Mouse (Mus musculus) CH12.LX (cell line): ENCODE results near the gene Drc3.

ENCODE experiments used
- CTCF ChIP-seq, 2 experiments: IDR thresholded peaks in 1 of 2; conservative IDR thresholded peaks in 1 of 2; 2 replicates each; pipeline ENCODE4 v1.5.1; 2011 to 2012; ENCODE audit warnings: low read depth in 2 of 2, low read length in 2 of 2, improper control_type of control experiment in 1 of 2, inconsistent platforms in 1 of 2, mild to moderate bottlenecking in 1 of 2, moderate library complexity in 1 of 2
- EP300 ChIP-seq: IDR thresholded peaks from 2 replicates; pipeline ENCODE4 v1.6.1; 2011; ENCODE audit warnings: low read length, improper control_type of control experiment
- ETS1 ChIP-seq: conservative IDR thresholded peaks from 2 replicates; pipeline ENCODE4 v1.6.1; 2012; ENCODE audit warnings: low read depth, mild to moderate bottlenecking, inconsistent platforms, low read length, improper control_type of control experiment, moderate library complexity
- JUN ChIP-seq: IDR thresholded peaks from 2 replicates; pipeline ENCODE4 v1.6.1; 2011; ENCODE audit warnings: low read depth, mild to moderate bottlenecking, low read length, improper control_type of control experiment, moderate library complexity; ENCODE audit not compliant: insufficient read depth
- MAX ChIP-seq: IDR thresholded peaks from 2 replicates; pipeline ENCODE4 v1.6.1; 2011; ENCODE audit warnings: low read length, improper control_type of control experiment
- NRF1 ChIP-seq: IDR thresholded peaks from 2 replicates; pipeline ENCODE4 v1.6.1; 2014; ENCODE audit warnings: low read depth, mild to moderate bottlenecking, inconsistent platforms, low read length, improper control_type of control experiment, moderate library complexity
- POLR2A ChIP-seq: IDR thresholded peaks from 2 replicates; pipeline ENCODE4 v1.6.1; 2011; ENCODE audit warnings: low read depth, mild to moderate bottlenecking, improper control_type of control experiment, low read length
- USF1 ChIP-seq: IDR thresholded peaks from 2 replicates; pipeline ENCODE4 v1.6.1; 2014; ENCODE audit warnings: low read depth, mild to moderate bottlenecking, inconsistent platforms, low read length, improper control_type of control experiment
- ZNF384 ChIP-seq: IDR thresholded peaks from 2 replicates; pipeline ENCODE4 v1.6.1; 2012; ENCODE audit warnings: low read depth, low read length, improper control_type of control experiment, inconsistent platforms

DNA sequence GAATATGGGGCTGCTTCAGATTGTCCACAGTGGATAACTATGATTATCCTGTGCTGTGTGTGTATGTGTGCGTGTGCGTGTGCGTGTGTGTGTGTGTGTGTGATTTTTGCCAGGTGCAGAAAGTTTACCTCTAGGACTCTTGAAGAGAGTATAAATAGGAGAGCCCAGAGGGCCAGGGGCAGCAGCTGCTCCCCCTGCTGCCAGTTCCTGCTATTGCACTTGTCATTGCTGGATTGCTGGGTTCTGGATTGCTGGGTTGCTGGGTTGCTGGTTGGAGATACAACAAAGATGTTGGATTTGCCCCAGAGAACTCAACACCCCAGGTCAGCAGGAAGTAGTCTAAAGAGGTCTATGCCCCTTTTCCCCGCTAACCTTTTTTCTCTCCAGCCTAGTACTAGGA lies 14.8 kb upstream of the Drc3 start:
- TF ChIP-seq CTCF (conservative IDR thresholded peaks at IDR 0.05 in 1 of 2, IDR thresholded peaks at IDR 0.05 in 1 of 2; ENCODE audit: low read depth in 2 of 2, low read length in 2 of 2) (peak; percentile 84 to 86), EP300 (no peak), MAX (no peak), POLR2A (no peak), NRF1 (no peak), JUN (no peak), USF1 (no peak), ETS1 (no peak), ZNF384 (no peak)
